Mouse (Mus musculus) liver, embryonic 14.5 days (tissue): ENCODE results near the gene Fermt2. TPM values are rescaled to one million over a fixed set of nuclear protein-coding genes. Genes with fewer than 3 reads are reported as not detected.
A peak's percentile ranks its signal among the peaks of the same experiment; 100 is the strongest.

Experiments
- ATAC-seq: fragments of 200-750 bp; cut with Nextera tagmentation; 2 replicates; pipeline ENCODE4 v1.8.0; 2017; ENCODE audit warnings: moderate number of reproducible peaks, mild to moderate bottlenecking, moderate library complexity; ENCODE audit not compliant: insufficient read depth
- DNase-seq, 3 experiments: peaks; one replicate each; pipeline ENCODE4 v3.0.0-alpha.2; 2012 to 2013; ENCODE audit warnings: low read depth in 3 of 3, low spot score in 3 of 3
- H3K27ac ChIP-seq: fragments of 300-500 bp; sonication (generic); 2 replicates; pipeline ENCODE4 v1.5.1; 2014; ENCODE audit warnings: moderate library complexity, mild to moderate bottlenecking, control low read depth, inconsistent platforms
- H3K27me3 ChIP-seq: fragments of 300-500 bp; sonication (generic); 2 replicates; pipeline ENCODE4 v1.6.1; 2014; ENCODE audit warnings: mild to moderate bottlenecking, low read length, moderate library complexity; ENCODE audit not compliant: control insufficient read depth, insufficient read depth
- H3K36me3 ChIP-seq: fragments of 300-500 bp; sonication (generic); replicated peaks from 2 replicates; pipeline ENCODE4 v1.6.1; 2014; ENCODE audit warnings: low read depth; ENCODE audit not compliant: control insufficient read depth, insufficient read depth
- H3K4me1 ChIP-seq, 2 experiments: fragments of 200-500 bp in 1 of 2; fragments of 300-500 bp in 1 of 2; sonication (generic) in 1 of 2; replicated peaks; 2 replicates each; pipeline ENCODE4 v1.6.1; 2012 to 2014; ENCODE audit warnings: antibody characterized with exemption in 1 of 2, inconsistent platforms in 1 of 2, low read length in 1 of 2; ENCODE audit not compliant: control insufficient read depth in 2 of 2, insufficient read depth in 2 of 2
- H3K4me2 ChIP-seq: fragments of 300-500 bp; sonication (generic); 2 replicates; pipeline ENCODE4 v1.6.1; 2014; ENCODE audit warnings: low read depth, mild to moderate bottlenecking, control low read depth, moderate library complexity
- H3K4me3 ChIP-seq, 2 experiments: fragments of 200-500 bp in 1 of 2; fragments of 300-500 bp in 1 of 2; sonication (generic) in 1 of 2; 2 replicates each; pipeline ENCODE4 v1.5.1; 2012 to 2014; ENCODE audit warnings: low read depth in 2 of 2, low read length in 2 of 2, mild to moderate bottlenecking in 2 of 2, control low read depth in 1 of 2, inconsistent platforms in 1 of 2, moderate library complexity in 1 of 2; ENCODE audit not compliant: insufficient read depth in 1 of 2
- H3K9ac ChIP-seq: fragments of 300-500 bp; sonication (generic); replicated peaks from 2 replicates; pipeline ENCODE4 v1.6.1; 2014; ENCODE audit warnings: mild to moderate bottlenecking, control low read depth, moderate library complexity
- H3K9me3 ChIP-seq: fragments of 300-500 bp; sonication (generic); 2 replicates; pipeline ENCODE4 v1.6.1; 2016; ENCODE audit warnings: low read length, mixed read lengths; ENCODE audit not compliant: control insufficient read depth
- CTCF ChIP-seq: IDR thresholded peaks from 2 replicates; pipeline ENCODE4 v1.5.1; 2016; ENCODE audit warnings: antibody characterized with exemption, low read depth, control low read depth
- EP300 ChIP-seq: IDR thresholded peaks from 2 replicates; pipeline ENCODE4 v1.6.1; 2016; ENCODE audit warnings: antibody characterized with exemption, low read depth
- WGBS: fragments of 180-500 bp; shearing (Covaris S2); extraction: QIAGEN DNeasy Blood & Tissue Kit; methylation state at CpG from one replicate; pipeline ENCODE4 v1.1.7; 2014; ENCODE audit not compliant: insufficient replicate concordance; 5-methylcytosine and 5-hydroxymethylcytosine counted together
- polyA plus RNA-seq, 2 experiments: library from polyadenylated mRNA; depleted of rRNA in 1 of 2; stranded (reverse) in 1 of 2; unstranded in 1 of 2; fragments of >200 nt; fragmentation: Nextera tagmentation in 1 of 2; extraction: Ambion mirVana in 1 of 2; gene quantifications; 2 replicates each; pipeline versions ENCODE4 v1.2.1 to v1.2.3; 2012 to 2014

Gene Fermt2
- polyA plus RNA-seq (2012; rRNA removed) (10.1 and 13.6 TPM in 2 replicates), polyA plus RNA-seq (2014; fragmentation: Nextera tagmentation; extraction: Ambion mirVana) (23.8 and 25.5 TPM in 2 replicates)

- under 1% methylated on average over 92 of the region's 126 CpGs for WGBS
- TF ChIP-seq CTCF (no peak), EP300 (no peak)
- Histone ChIP-seq H3K4me1 (peaks cover 0 to 5% of the 10 kb centered on the region in 2 experiments; a peak in 2 of 4 replicates), H3K9ac (no peak within 1 kb of the TSS; the same call in 1 of the 2 replicates), H3K36me3 (no peaks in the 10 kb centered on the region), H3K4me3 (peak within 1 kb of the TSS; percentile 56 to 60), H3K27ac (no peak within 1 kb of the TSS), H3K4me2 (peak within 1 kb of the TSS; percentile 54), H3K27me3 (peaks cover 34% of the 10 kb centered on the region), H3K9me3 (no peaks in the 10 kb centered on the region)
- DNase-seq (no peak), ATAC-seq (peak; percentile 82)
Observed at GRCm38 (mm10) chr14:45529411-45530363, at the start of gene Fermt2. Gene Fermt2 (minus strand): TSS chr14:45530118.

- WGBS: 17% methylated on average over 33 of the region's 33 CpGs
- Histone ChIP-seq H3K4me2 (peak overlapping the region; percentile 40), H3K9me3 (no peaks in the 10 kb centered on the region), H3K4me1 (no peaks in the 10 kb centered on the region; a peak in 1 of 4 replicates), H3K27me3 (no peaks in the 10 kb centered on the region), H3K27ac (no peak overlapping the region), H3K9ac (no peak overlapping the region), H3K36me3 (no peaks in the 10 kb centered on the region), H3K4me3 (peak overlapping the region; percentile 4 to 18; a peak in 1 of 4 replicates)
- peak; percentile 86 for TF ChIP-seq CTCF
- TF ChIP-seq EP300: no peak
- DNase-seq: peak; percentile 33 to 46 (median 38)
- no peak for ATAC-seq
Observed at GRCm38 (mm10) chr14:45566066-45566937, 36.4 kb upstream of the Fermt2 start.

GRCm38 (mm10) chr14:45565216-45566065 lies 35.5 kb upstream of the Fermt2 start:
- 22% methylated on average over 20 of the region's 20 CpGs for WGBS
- no peak for ATAC-seq
- no peaks in the 10 kb centered on the region for H3K27me3 ChIP-seq
- no peaks in the 10 kb centered on the region for H3K36me3 ChIP-seq
- no peaks in the 10 kb centered on the region; a peak in 1 of 4 replicates for H3K4me1 ChIP-seq
- no peaks in the 10 kb centered on the region for H3K9me3 ChIP-seq
- no peak for TF ChIP-seq EP300
- no peak for TF ChIP-seq CTCF
- H3K27ac ChIP-seq: no peak overlapping the region
- no peak for DNase-seq
- H3K9ac ChIP-seq: no peak overlapping the region
- peak overlapping the region; percentile 38 for H3K4me2 ChIP-seq
- no peak overlapping the region for H3K4me3 ChIP-seq

- H3K4me1 ChIP-seq: no peaks in the 10 kb centered on the region; a peak in 1 of 4 replicates
- WGBS: 50% methylated on average over 1 of the region's 1 CpGs
- DNase-seq (no peak), ATAC-seq (no peak)
- H3K4me3 ChIP-seq: no peak overlapping the region
- H3K27me3 ChIP-seq: no peaks in the 10 kb centered on the region
- no peaks in the 10 kb centered on the region for H3K36me3 ChIP-seq
- H3K4me2 ChIP-seq: no peak overlapping the region
- H3K9ac ChIP-seq: no peak overlapping the region
- TF ChIP-seq CTCF: no peak
- TF ChIP-seq EP300: no peak
- no peaks in the 10 kb centered on the region for H3K9me3 ChIP-seq
- no peak overlapping the region for H3K27ac ChIP-seq
Observed at GRCm38 (mm10) chr14:45563577-45563976, 33.7 kb upstream of the Fermt2 start.
